Mouse (Mus musculus): ENCODE data around the gene Agpat2. TPM values are rescaled to one million over a fixed set of nuclear protein-coding genes. Genes with fewer than 3 reads are reported as not detected.

The Agpat2 gene
- total RNA-seq, 2 experiments from 2014 or later = 0.85 to 1.2 TPM

DNA sequence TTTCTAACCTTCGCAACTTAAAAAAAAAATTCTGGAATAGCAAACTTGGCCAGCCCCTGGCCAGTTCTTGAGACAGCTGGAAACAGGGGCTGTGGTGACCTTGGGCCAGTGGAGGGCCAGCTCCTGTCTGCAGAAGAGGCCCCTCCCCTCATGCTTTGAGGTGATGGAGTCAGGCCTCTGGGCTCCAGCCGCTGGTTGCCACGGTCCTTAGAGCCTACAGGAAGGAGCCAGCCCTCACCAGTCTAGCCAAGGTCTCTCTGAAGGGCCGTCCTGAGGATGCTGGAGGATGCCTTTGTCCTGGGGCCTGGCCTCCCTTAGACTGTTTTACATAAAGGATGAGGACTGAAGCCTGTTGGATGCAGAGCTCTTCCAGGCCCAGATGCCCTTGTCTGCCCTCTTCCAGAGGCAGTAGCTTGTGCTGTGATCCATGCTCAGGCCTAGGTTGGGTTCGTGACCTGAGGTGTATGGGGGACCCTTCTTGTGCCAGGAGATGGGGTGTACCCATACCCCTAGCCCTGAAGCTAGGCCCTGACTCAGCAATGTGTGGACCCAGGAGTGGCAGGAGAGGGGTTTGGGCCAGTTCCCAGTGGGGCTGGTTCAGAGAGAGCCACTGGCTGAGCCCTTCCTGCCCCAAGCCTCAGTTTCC is 24.7 kb upstream of the Agpat2 start:
- intact Hi-C loops (cut with DNase I) = loop anchor here (5.0 kb wide), 1 partner anchor 182 kb away; the partner anchor contains the start of gene Sec16a
- peak in 1 of 2 experiments; percentile 13 for DNase-seq (ENCODE audit: low spot score in 2 of 2)

GRCm38 (mm10) chr2:26627921-26628739 is 23.9 kb upstream of the Agpat2 start, which contains the start of gene Fam69b:
Gene Fam69b, plus strand, starts transcription at chr2:26628457.
- peak; percentile 91 to 92 for DNase-seq (ENCODE audit: low spot score in 2 of 2)
- intact Hi-C loops (cut with DNase I) = loop anchor here (5.0 kb wide), 1 partner anchor 181 kb away; the partner anchor contains the start of gene Sec16a

GRCm38 (mm10) chr2:26626081-26626480 is 21.9 kb upstream of the Agpat2 start:
- intact Hi-C loops (cut with DNase I) = loop anchor here (5.0 kb wide), 1 partner anchor 179 kb away; the partner anchor contains the start of gene Sec16a
- DNase-seq (ENCODE audit: low spot score in 2 of 2) = no peak

DNA sequence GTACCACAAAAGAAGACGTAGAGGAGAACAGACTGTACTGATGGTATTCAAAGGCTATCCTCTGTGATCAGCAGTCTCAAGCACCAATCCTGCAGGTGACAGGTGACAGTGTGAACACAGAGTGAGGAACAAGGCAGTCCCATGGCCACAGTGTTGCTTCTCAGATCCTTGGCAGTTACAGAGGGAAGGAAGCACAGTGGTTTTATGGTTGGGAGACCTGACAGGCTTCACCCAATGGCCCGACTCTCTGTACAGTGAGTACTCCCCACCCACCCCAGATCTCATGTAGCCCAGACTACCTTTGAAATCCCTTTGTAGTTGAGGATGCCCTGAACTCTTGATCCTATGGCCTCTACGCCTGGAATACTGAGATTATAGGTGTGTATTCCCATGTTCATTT is 21.2 kb upstream of the Agpat2 start:
- no peak for DNase-seq (ENCODE audit: low spot score in 2 of 2)
- intact Hi-C loops (cut with DNase I) = loop anchor here (5.0 kb wide), 1 partner anchor 178 kb away; the partner anchor contains the start of gene Sec16a

- no peak for DNase-seq (ENCODE audit: low spot score in 2 of 2)
- intact Hi-C loops (cut with DNase I) = no loop called here
These were observed 18.8 kb upstream of the Agpat2 start for GRCm38 (mm10) chr2:26622984-26623383.

GRCm38 (mm10) chr2:26621246-26621645 is 17.0 kb upstream of the Agpat2 start:
- intact Hi-C loops (cut with DNase I) = no loop called here
- DNase-seq (ENCODE audit: low spot score in 2 of 2) = no peak

DNA sequence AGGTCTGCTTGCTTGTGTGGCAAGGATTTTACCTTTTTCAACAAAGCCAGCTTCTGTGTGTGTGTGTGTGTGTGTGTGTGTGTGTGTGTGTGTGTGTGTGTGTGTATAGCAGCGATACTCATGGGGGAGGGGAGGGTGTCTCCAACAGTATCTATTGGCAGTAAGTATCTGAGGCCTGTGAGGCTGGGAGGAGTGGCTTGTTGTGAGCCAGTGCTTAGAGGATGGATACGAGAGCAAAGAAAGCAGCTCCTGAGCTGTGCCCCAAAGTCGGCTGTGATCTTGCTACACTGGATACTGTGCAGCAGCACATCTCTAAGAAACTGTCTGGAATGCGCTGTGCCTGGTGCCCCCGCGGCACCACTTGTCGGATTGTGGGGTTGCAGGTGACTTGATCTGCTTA is 13.7 kb upstream of the Agpat2 start:
- no peak for DNase-seq (ENCODE audit: low spot score in 2 of 2)
- intact Hi-C loops (cut with DNase I) = no loop called here

GRCm38 (mm10) chr2:26617331-26617730 is 13.1 kb upstream of the Agpat2 start:
- intact Hi-C loops (cut with DNase I) = no loop called here
- no peak for DNase-seq (ENCODE audit: low spot score in 2 of 2)

DNA sequence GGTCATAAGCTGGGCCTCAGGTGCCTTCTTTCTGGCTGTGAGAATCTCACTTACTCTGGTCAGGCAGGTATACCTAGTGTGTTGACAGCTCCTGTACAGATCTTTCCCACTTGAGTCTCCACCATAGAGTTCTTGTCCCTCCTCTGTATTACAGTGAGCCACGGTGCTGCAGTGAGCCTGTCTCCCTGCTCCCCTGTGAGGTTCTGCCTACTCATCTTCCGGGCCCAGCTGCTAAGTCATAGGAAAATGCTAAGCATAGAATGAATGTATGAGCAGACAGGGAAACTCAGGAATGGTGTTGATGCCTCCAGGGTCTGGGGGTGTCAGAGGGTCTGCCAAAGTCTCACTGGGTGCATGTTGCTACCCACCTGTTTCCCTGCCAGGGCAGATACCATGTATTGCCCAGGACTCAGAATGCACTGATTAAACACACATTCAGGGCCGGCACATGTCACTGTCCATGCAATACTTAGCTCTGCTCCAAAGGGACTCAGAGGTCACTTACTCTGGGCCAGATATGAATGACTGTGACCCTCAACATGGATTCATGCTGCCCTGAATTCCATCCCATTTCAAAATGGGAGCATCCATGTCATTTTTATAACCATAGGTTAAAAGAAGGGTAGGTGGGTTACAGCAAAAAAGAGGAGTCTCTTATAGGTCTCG is 11.4 kb upstream of the Agpat2 start:
- intact Hi-C loops (cut with DNase I) = no loop called here
- DNase-seq (ENCODE audit: low spot score in 2 of 2) = peak in 1 of 2 experiments; percentile 60

DNA sequence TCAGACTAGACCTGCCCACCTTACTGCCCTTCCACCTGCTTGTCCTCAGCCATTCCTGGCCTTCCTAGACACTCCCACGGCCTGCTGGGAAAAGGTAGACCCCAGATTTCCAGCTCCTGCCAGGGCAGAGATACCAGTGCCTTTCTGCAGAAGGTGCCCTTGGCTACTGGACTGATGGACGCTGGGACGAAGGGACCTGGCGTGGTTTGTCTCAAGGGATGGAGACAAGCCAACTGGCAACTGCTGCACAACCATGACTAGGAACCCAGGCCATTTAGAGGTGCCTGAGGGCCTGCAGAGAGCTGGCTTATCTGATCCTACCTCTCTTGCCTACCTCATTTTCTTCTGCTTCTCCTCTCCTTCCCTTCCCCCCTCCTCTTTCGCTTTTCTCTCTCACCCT is 10.7 kb upstream of the Agpat2 start:
- no peak for DNase-seq (ENCODE audit: low spot score in 2 of 2)

DNA sequence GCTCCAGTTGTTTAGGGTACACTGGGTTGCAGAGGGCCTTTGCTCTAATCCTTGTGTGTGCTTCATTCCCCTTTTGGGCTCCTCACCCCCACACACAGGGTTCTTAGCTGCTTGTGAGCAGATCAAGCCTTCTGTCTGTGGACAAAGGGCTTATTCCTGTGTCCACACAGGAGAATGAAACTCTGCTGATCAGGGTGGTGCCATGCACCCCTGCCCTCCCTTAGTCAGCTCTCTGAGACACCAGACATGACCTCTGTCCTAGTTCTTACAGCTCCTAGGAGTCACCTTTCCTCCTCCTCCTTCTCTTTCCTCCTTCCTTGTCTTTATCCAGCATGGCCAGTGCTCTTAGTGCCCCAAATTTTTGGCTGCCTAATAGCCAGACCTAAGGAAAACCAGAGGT is 7.7 kb upstream of the Agpat2 start:
- DNase-seq (ENCODE audit: low spot score in 2 of 2) = no peak
- intact Hi-C loops (cut with DNase I) = no loop called here

More for the DNA sequence above, 10.7 kb upstream of the Agpat2 start:
- intact Hi-C loops (cut with DNase I) = no loop called here

GRCm38 (mm10) chr2:26611054-26611453 is 6.8 kb upstream of the Agpat2 start:
- intact Hi-C loops (cut with DNase I) = no loop called here
- DNase-seq (ENCODE audit: low spot score in 2 of 2) = no peak

GRCm38 (mm10) chr2:26610526-26610925 is 6.3 kb upstream of the Agpat2 start:
- intact Hi-C loops (cut with DNase I) = no loop called here
- no peak for DNase-seq (ENCODE audit: low spot score in 2 of 2)

DNA sequence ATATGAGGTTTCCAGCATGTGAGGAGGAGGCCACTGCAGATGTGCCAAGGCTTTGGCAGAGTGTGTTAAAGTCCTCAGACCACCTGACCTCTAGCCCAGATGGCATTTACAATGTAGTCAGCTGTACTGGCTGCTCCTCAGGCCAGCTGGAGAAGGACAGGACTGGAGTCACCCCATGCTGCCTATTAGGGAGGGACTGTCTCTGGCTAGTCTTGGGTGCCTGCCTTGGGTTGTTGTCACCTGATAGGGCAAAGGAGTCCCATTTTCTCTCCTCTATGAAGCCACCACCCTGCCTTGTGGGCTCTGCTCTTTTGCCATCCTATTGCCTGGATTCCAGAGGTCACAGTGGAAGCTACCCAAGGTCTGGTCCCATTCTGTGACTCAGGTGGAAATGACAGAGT is 5.0 kb upstream of the Agpat2 start:
- intact Hi-C loops (cut with DNase I) = no loop called here
- no peak for DNase-seq (ENCODE audit: low spot score in 2 of 2)

DNA sequence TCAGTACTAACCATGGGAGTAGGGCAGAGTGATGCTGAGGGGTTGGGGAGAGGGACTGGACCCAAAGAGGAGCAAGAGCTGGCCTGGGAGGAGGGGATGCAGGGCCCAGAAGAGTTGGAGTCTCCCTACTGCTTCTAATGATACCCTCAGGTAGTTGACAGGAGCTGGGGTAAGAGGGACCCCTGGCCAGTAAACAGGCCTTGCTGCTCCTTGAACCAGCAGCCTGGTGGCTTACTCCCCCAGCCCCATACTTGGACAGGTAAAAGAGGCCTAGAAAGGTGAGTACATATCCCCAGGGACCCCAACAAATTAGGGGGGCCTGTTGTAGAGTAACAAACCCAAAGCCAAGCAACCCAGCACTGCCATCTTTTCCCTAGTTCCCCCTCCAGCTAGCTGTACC is 4.6 kb upstream of the Agpat2 start:
- no peak for DNase-seq (ENCODE audit: low spot score in 2 of 2)
- intact Hi-C loops (cut with DNase I) = no loop called here

GRCm38 (mm10) chr2:26607056-26607910 is 3.1 kb upstream of the Agpat2 start:
- no peak for DNase-seq (ENCODE audit: low spot score in 2 of 2)
- intact Hi-C loops (cut with DNase I) = no loop called here

DNA sequence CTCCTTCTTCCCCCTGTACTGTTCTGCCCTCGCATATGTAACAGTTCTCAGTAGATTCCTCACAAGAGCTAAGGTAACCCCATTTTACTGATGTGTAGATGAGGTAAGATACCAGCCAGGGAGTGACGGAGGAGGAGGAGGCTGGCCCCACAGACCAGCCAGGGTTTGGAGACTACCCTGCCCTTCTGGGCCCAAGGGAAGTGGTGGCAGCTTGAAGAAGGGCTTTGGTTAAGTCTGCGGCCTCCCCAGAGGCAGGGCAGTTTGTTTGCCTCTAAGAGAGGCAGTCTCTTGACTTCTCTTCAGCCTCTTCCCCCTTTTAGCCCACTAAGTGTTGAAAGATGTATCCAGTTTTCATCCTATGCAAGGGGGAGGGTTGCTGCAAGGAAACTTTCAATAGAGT is 2.4 kb upstream of the Agpat2 start:
- intact Hi-C loops (cut with DNase I) = no loop called here
- DNase-seq (ENCODE audit: low spot score in 2 of 2) = no peak

DNA sequence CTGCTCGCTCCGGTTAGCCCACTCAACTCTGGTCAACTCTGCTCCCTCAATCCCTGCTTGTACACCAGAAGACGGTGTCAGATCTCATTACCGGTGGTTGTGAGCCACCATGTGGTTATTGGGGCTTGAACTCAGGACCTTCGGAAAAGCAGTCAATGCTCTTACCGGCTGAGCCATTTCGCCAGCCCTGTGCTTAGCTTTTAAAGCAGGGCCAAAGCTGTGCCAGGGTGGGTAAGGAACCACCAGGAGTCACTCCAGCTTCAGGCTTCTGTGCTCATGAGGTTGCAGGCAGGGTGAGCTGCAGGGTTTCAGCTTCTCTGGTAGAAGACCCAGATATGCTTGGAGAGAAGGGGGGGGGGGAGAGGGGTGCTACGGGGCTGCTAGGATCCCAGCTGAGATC is 1.1 kb upstream of the Agpat2 start:
- intact Hi-C loops (cut with DNase I) = no loop called here

GRCm38 (mm10) chr2:26603159-26603558 is 1.1 kb downstream of the Agpat2 start:
- intact Hi-C loops (cut with DNase I) = no loop called here

More for the DNA sequence above, 1.1 kb upstream of the Agpat2 start:
- DNase-seq (ENCODE audit: low spot score in 2 of 2) = no peak

More at GRCm38 (mm10) chr2:26603159-26603558, 1.1 kb downstream of the Agpat2 start:
- no peak for DNase-seq (ENCODE audit: low spot score in 2 of 2)
